Mouse (Mus musculus) heart, embryonic 10.5 days (tissue): ENCODE data around the gene Nhlh2. TPM values are rescaled to one million over a fixed set of nuclear protein-coding genes. Genes with fewer than 3 reads are reported as not detected.

Source experiments
- DNase-seq: peaks from one replicate; pipeline ENCODE4 v3.0.0-alpha.2; 2017; ENCODE audit warnings: low spot score
- H3K27ac ChIP-seq: fragments of 300-500 bp; sonication (generic); 2 replicates; pipeline ENCODE4 v1.5.1; 2016; ENCODE audit warnings: mild to moderate bottlenecking
- H3K27me3 ChIP-seq: fragments of 300-500 bp; sonication (generic); 2 replicates; pipeline ENCODE4 v1.6.1; 2016; ENCODE audit warnings: mild to moderate bottlenecking; ENCODE audit not compliant: poor library complexity, insufficient read depth, severe bottlenecking
- H3K36me3 ChIP-seq: fragments of 300-500 bp; sonication (generic); 2 replicates; pipeline ENCODE4 v1.6.1; 2016; ENCODE audit warnings: mild to moderate bottlenecking, moderate library complexity
- H3K4me1 ChIP-seq: fragments of 300-500 bp; sonication (generic); 2 replicates; pipeline ENCODE4 v1.6.1; 2016; ENCODE audit warnings: mild to moderate bottlenecking
- H3K4me3 ChIP-seq: fragments of 300-500 bp; sonication (generic); 2 replicates; pipeline ENCODE4 v1.5.1; 2016; ENCODE audit warnings: mild to moderate bottlenecking, moderate library complexity
- H3K9me3 ChIP-seq: fragments of 300-500 bp; sonication (generic); 2 replicates; pipeline ENCODE4 v1.6.1; 2016; ENCODE audit warnings: mild to moderate bottlenecking, moderate library complexity
- WGBS: fragments of 180-500 bp; shearing (Covaris S2); methylation state at CpG from one replicate; pipeline ENCODE4 v1.1.7; 2016; 5-methylcytosine and 5-hydroxymethylcytosine counted together
- polyA plus RNA-seq: library from polyadenylated mRNA; unstranded; fragments of >200 nt; fragmentation: Nextera tagmentation; extraction: Ambion mirVana; gene quantifications from 2 replicates; pipeline ENCODE4 v1.2.1, GENCODE M21; 2016

Nhlh2 gene
- 0.27 and 0.57 TPM in 2 replicates for polyA plus RNA-seq

DNA sequence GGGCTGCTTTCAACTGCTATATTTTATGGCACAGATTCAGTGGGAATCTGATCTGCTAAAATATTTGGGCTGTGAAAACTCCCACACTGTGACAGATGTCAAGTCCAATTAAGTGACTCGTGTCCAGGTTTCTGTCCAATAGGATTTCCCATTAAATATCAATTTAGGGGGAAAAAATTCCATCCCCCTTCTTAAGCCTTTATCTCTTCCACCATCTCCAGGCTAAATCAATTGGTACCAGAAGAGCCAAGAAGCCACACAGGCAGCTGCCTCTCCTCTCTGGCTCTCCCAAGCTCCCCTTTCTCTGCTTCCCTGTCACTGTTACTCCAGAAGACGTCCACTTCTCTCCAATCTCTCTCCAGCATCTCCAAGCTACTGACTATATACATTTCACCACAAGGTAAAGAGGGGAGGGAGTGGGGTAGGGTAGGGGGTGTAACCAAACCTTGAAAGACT is at the start of gene Nhlh2:
Gene Nhlh2 (plus strand): TSS at position 151 of the 456 bp plus-strand sequence.
- Histone ChIP-seq H3K4me1 (peaks cover 22% of the 10 kb centered on the region), H3K36me3 (no peaks in the 10 kb centered on the region), H3K27me3 (peaks cover 71% of the 10 kb centered on the region), H3K9me3 (no peaks in the 10 kb centered on the region), H3K27ac (no peak within 1 kb of the TSS), H3K4me3 (0 out of 2 replicates have a peak within 1 kb of the TSS, but pooled peaks have one; percentile 61)
- DNase-seq, result peak; percentile 61
- WGBS, result 24% methylated on average over 2 of the region's 2 CpGs

DNA sequence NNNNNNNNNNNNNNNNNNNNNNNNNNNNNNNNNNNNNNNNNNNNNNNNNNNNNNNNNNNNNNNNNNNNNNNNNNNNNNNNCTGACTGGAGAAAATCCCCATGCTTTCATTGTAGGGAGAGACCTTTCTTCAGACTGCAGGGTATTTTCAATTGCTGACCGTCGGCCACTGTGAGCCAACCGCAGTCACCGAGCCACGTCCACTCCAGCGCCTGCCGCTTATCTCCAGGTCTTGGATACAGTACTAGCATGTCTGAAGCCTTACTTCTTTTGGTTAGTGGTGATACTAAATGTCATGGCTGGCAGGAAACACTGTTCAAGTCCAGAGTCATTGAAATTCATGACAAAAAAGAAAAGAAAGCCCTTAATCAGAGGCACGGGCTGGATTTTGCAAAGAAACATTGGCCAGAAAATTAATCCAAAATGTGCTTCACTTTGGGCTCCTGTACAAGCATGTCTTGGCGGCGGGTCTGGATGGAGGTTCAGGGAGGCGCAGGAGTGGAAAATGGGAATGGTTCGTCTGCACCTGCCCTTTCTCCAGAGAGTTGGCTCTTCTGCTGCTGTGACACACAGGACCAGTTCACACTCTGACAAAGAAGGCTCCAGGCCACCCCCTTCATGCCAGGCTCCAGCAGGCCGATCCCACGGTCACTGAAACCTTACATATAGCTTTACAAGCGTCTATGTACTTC is 48.6 kb upstream of the Nhlh2 start:
- Histone ChIP-seq H3K4me1 (peaks cover 7% of the 10 kb centered on the region; the same call in 1 of the 2 replicates), H3K4me3 (no peak overlapping the region), H3K36me3 (no peaks in the 10 kb centered on the region), H3K9me3 (no peaks in the 10 kb centered on the region), H3K27ac (no peak overlapping the region), H3K27me3 (no peaks in the 10 kb centered on the region)
- DNase-seq, result no peak
- WGBS, result 88% methylated on average over 15 of the region's 15 CpGs

DNA sequence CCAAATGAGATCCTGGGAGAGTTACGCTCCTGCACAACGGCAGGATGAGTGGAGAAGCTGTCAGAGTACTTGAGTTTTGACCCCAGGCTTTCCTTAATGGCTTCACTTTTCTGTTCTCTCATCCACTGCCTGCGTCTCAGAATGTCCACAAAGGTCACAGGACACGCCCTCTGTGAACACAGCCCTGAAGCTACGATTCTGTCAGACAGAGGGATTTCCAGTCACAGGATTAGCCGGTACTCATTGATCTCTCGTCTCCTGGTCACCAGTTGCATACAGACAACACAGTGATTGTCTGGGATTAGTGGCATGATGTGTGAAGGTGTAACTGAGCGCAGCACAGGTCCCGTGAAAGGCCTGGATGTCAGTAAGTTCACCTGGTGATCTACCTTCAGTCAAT is 46.4 kb upstream of the Nhlh2 start:
- no peak for DNase-seq
- no peaks in the 10 kb centered on the region for H3K27me3 ChIP-seq
- 45% methylated on average over 9 of the region's 9 CpGs for WGBS
- H3K4me3 ChIP-seq, result no peak overlapping the region
- H3K9me3 ChIP-seq, result no peaks in the 10 kb centered on the region
- H3K36me3 ChIP-seq, result no peaks in the 10 kb centered on the region
- H3K4me1 ChIP-seq, result peaks cover 11% of the 10 kb centered on the region; the same call in 1 of the 2 replicates
- no peak overlapping the region for H3K27ac ChIP-seq

DNA sequence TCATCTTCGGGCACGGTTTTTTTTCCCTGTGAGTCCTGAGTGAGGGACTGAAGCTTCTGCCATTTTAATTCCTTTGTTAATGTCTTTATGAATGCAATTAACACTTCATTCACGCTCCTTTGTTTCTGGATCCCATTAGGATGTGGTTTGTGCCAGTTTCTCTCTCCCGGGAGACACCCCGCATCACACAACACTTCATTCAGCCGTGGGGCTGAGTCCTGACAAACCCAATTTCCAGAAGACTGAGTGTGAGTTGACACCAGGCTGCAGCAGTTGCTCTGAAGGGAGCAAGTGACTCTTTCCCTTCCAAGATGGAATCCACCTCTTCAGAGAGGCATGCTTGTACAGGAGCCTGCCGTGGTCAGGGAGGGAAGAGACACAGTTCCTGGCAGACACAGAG is 45.5 kb upstream of the Nhlh2 start:
- no peak for DNase-seq
- no peak overlapping the region for H3K27ac ChIP-seq
- H3K27me3 ChIP-seq, result no peaks in the 10 kb centered on the region
- no peaks in the 10 kb centered on the region for H3K36me3 ChIP-seq
- no peaks in the 10 kb centered on the region for H3K9me3 ChIP-seq
- 56% methylated on average over 7 of the region's 7 CpGs for WGBS
- no peak overlapping the region for H3K4me3 ChIP-seq
- H3K4me1 ChIP-seq, result peaks cover 11% of the 10 kb centered on the region; the same call in 1 of the 2 replicates

DNA sequence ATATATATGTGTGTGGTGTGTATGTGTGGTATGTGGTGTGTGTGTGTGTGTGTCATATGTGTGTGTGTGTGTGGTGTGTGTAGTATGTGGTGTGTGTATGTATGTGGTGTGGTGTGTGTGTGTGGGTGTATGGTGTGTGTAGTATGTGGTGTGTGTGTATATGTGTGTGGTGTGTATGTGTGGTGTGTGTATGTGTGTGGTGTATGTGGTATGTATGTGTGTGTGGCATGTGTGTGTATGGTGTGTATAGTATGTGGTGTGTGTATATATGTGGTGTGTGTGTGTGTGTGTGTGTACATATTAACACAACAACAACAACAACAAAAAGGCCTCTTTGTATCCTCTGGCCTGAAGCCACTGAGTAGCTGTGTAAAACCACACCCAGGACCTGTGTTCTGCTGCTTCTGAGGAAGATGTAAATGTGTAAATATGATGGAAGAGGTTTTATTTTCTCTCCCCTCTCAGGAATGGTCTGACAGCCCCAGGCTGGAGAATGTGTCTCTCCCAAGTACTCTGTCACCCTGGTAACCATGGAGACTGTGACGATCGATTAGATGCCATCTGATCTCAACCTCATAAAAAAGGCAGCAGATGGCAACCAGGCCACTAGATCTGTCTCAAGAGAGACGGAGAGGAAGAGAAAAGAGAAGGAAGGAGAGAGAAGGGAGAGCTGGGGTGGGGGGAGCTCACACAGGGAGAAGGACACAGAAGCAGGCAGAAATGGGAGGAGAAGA is 42.9 kb upstream of the Nhlh2 start:
- no peak for DNase-seq
- Histone ChIP-seq H3K9me3 (no peaks in the 10 kb centered on the region), H3K27me3 (no peaks in the 10 kb centered on the region), H3K36me3 (no peaks in the 10 kb centered on the region), H3K4me1 (peaks cover 11% of the 10 kb centered on the region; the same call in 1 of the 2 replicates), H3K4me3 (no peak overlapping the region), H3K27ac (no peak overlapping the region)
- 60% methylated on average over 3 of the region's 3 CpGs for WGBS

DNA sequence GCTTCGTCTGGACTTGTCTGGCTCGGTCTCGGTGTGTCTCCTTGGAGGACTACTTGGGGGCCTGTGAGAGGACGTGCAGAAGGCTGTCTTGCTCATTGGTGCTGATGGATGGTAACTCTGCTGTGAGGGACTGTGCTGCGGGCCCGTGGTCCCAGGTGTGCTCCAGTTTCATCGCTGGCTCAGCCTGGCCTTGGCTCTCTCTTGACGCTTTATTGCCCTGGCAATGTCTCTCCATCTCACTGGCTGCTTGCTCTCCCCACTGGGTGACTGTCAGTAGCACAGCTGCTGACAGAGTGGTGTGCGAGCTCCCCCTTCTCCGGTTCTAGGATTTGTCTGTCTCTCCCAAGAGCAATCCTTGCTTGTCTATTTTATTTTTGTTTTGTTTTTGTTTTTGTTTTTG is 34.5 kb upstream of the Nhlh2 start:
- Histone ChIP-seq H3K27ac (no peak overlapping the region), H3K27me3 (no peaks in the 10 kb centered on the region), H3K4me1 (no peaks in the 10 kb centered on the region), H3K4me3 (no peak overlapping the region), H3K36me3 (no peaks in the 10 kb centered on the region), H3K9me3 (no peaks in the 10 kb centered on the region)
- DNase-seq, result no peak
- WGBS, result 87% methylated on average over 10 of the region's 10 CpGs

DNA sequence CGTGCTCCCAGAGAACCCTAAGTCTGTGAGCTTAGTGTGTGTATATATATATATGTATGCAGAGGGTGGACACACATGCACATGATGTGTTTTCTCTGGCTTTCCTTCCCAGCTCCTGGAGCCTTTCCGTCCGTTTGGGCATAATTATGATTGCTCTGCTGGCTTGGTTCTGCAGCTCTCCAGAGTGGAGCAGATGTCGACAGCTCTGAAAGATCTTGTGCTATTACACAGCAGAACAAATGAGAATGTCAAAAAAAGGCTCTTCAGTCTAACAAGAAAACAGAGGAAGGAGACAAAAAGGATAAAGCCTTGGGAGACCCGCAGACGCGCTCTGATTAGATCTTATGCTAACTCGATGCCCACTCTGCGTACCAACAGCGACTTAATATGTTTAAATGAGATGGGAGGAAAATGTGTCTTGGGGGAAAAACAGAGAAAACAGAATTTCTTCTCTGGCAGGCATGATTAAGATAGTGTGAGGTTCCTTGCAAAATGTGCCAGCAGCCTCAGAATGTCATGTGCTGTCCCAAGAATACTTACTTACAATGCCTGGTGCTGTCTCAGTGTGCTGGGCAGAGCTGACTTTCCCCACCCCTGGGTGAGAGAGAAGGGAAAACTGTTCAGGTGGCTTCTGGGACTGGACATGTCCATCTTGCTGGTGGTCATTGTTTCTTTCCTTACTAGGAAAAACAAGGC is 31.4 kb upstream of the Nhlh2 start:
- no peak for DNase-seq
- Histone ChIP-seq H3K36me3 (no peaks in the 10 kb centered on the region), H3K27ac (no peak overlapping the region), H3K4me1 (no peaks in the 10 kb centered on the region), H3K27me3 (no peaks in the 10 kb centered on the region), H3K9me3 (no peaks in the 10 kb centered on the region), H3K4me3 (no peak overlapping the region)
- 80% methylated on average over 10 of the region's 10 CpGs for WGBS

DNA sequence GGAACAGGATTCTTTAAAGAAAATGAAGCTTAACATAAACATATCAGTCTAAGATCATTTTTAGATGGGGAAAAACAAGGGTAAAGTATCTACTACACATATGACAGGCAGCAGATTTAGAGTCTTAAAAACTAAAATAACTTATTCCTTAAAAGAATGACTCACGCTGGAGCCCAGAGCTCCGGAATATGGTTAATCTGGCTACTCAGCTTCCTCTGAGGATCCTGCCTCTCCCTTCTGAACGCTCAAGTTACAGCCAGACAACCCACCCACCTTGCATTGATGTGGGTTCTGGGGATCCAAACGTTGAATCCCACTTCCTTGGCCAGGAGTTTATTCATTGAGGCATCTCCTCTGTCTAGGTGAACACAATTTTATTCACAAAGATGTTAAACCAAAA is 26.0 kb upstream of the Nhlh2 start:
- no peak overlapping the region for H3K27ac ChIP-seq
- H3K9me3 ChIP-seq, result no peaks in the 10 kb centered on the region
- no peak overlapping the region for H3K4me3 ChIP-seq
- 59% methylated on average over 4 of the region's 4 CpGs for WGBS
- H3K4me1 ChIP-seq, result no peaks in the 10 kb centered on the region
- no peak for DNase-seq
- no peaks in the 10 kb centered on the region for H3K27me3 ChIP-seq
- H3K36me3 ChIP-seq, result no peaks in the 10 kb centered on the region

DNA sequence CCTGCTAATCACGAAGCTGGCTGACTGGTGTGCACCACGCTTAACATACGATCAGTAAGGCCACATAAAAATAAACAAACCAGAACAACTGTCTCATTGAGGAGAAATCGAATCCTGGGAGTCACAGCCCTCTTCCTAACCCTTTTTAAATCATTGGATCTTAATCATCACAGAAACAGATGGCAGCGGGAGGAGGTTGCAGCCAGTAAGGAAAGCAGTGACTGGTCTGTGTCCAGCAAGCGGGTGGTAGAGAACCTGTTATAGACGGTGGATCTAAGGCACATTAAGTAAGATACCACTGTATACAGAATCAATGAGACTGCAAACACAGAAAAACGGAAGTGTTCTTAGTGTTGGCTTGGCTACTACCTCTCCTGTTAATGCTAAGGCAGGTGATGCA is 24.2 kb upstream of the Nhlh2 start:
- Histone ChIP-seq H3K27me3 (no peaks in the 10 kb centered on the region), H3K9me3 (no peaks in the 10 kb centered on the region), H3K36me3 (no peaks in the 10 kb centered on the region), H3K27ac (no peak overlapping the region), H3K4me3 (no peak overlapping the region), H3K4me1 (0 out of 2 replicates have a peak, but pooled peaks cover 5% of the 10 kb centered on the region)
- 75% methylated on average over 8 of the region's 8 CpGs for WGBS
- no peak for DNase-seq

DNA sequence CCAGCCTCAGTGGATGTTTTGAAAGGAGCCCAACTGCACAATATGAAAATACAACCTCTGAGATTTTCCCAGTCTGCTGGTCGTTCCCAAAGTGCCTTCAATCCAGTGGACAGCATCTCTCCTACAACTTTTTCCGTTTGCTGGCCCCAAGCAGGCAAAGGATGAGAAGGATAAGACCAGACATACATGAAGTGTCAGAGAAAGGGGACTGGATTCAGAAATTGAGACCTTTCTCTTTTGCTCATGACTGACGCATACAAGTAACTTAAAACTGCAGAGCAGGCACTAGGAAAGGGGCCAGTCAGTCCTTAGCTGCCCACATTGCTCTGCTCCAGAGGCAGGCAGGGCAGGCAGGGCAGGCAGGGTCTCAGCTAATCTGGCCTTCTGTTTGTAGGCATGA is 19.7 kb upstream of the Nhlh2 start:
- Histone ChIP-seq H3K36me3 (no peaks in the 10 kb centered on the region), H3K9me3 (no peaks in the 10 kb centered on the region), H3K27ac (no peak overlapping the region), H3K4me1 (0 out of 2 replicates have a peak, but pooled peaks cover 5% of the 10 kb centered on the region), H3K27me3 (no peaks in the 10 kb centered on the region), H3K4me3 (no peak overlapping the region)
- 54% methylated on average over 3 of the region's 3 CpGs for WGBS
- peak; percentile 68 for DNase-seq

DNA sequence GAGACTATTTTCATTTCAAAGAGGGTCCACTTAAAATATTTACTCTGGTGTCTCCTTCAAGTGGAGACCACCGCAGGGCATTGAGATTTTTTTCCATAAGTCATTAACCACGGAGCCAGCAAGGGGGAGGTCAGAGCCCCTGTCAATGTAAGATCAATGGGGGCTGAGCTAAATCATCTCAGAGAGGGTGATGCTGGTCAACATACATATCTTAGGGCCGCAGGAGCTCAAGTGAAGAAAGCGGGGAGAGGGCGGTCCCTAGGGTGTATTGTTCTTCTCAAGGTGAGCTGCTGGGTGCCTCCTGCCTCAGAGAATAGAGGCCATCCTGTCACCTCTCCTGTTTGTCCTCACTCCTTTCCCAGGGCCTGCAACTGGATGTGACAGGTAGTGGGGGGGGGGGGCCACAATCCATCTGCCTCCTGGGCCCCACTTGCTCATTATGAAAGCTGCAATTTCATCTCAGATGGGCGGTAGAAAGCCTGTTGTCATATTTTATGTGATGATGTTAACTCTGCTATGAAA is 18.8 kb upstream of the Nhlh2 start:
- 54% methylated on average over 6 of the region's 6 CpGs for WGBS
- Histone ChIP-seq H3K27me3 (no peaks in the 10 kb centered on the region), H3K9me3 (no peaks in the 10 kb centered on the region), H3K27ac (no peak overlapping the region), H3K4me1 (0 out of 2 replicates have a peak, but pooled peaks cover 5% of the 10 kb centered on the region), H3K4me3 (no peak overlapping the region), H3K36me3 (no peaks in the 10 kb centered on the region)
- DNase-seq, result no peak

DNA sequence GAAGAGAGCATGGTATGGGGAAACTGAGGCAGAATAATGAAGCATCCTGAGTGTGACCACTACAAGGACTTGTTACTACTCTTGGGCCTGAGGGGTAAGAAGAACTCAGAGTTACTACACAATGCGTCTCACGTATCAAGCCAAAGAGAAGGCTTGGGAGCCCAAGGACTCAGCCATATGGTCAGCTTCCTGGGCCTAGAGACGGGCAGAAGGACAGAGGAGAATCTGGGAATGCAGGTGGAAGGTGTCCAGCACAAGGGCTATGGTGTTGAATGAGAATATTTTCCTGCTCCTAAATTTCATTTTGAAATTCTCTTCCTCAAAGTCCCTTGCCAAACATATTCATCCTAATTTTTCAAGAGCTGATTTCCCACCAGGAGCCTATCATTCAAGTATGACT is 12.0 kb upstream of the Nhlh2 start:
- H3K4me3 ChIP-seq, result no peak overlapping the region
- no peaks in the 10 kb centered on the region for H3K27me3 ChIP-seq
- H3K27ac ChIP-seq, result no peak overlapping the region
- DNase-seq, result no peak
- no peaks in the 10 kb centered on the region for H3K36me3 ChIP-seq
- no peaks in the 10 kb centered on the region for H3K9me3 ChIP-seq
- H3K4me1 ChIP-seq, result no peaks in the 10 kb centered on the region
- 74% methylated on average over 3 of the region's 3 CpGs for WGBS
